Mouse (Mus musculus) R1 (cell line): ENCODE data around the gene Hes3.

Source experiments
- DNase-seq: peaks from one replicate; pipeline ENCODE4 v3.0.0-alpha.2; 2018; ENCODE audit warnings: low read depth, low spot score

Gene Hes3

DNA sequence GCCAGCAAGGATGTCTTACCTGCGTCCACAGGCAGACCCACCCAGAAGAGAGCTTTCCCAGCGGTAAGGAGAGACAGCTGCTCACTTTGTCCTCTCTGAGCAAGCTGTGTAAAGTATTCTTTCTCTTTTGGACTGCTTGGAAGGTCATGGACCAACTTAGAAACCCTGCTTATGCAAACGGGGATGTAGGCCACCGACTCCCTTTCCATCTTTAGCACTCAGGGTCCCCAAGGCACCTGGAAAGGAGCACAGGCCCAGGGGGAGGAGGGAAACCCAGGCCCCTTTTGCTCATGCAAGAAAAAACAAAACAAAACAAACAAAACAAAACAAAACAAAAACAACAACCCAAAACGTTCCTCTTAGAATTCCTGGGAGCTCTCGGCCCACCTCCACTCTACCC lies at the start of gene Hes3:
Gene Hes3 (minus strand): TSS at position 101 of the 400 bp plus-strand sequence.
- DNase-seq = no peak

DNA sequence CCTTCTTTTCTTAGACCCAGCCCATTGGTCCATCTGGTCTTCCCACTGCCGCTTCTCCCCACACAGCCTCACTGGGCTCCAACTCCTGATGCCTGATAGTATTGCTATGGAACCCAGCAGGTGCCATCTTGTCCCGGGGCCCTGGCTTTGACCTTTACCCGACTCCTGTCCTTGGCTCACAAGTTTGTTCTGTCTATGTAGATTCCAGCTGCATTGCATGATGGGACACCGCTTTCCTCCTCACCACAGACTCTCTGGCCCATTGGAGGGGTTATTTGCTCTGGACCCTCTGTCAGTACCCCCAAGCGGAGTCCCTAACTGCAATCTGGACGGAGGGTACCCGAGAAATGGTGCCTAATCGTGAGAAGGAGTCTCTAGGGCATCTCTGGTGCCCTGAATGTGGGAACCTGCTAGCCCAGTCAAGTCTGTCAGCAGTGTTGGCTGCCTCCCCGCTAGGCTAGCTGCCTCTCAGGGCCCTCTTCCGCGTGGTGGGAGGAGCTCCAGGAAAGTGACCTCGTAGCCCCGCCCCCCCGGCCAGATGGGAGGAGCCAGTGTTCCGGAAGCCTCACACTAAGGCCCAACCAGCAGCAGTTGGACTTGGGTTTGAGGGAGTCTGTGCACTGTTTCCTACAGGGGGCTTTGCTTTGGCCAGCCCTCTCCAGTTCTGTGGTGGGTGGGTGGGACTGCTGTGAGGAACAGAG lies 49.3 kb upstream of the Hes3 start:
- peak; percentile 86 for DNase-seq

DNA sequence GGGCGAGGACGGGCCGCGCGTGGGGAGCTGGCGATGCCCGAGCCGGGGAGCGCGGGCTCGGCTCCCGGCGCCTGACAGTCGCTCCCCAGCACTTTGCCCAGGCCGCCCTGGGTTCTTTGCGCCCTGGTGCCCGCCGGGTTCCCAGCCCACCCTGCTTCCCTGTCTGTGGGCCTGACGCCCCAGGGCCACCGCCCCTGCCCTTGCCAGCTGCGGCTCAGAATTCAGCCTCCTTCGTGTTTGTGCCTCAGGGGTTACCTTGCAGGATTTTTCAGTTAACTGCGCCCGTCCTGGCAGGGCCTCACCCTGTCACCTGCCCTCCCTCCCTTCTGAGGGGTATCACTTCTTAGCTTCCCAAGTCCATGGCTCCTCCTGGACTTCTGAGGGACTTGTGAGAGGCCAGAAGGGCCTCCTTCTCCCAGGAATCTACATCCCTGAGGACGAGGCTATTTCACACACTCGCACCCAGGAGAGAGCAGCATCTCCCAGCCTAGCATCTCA lies 47.9 kb upstream of the Hes3 start:
- DNase-seq = no peak

DNA sequence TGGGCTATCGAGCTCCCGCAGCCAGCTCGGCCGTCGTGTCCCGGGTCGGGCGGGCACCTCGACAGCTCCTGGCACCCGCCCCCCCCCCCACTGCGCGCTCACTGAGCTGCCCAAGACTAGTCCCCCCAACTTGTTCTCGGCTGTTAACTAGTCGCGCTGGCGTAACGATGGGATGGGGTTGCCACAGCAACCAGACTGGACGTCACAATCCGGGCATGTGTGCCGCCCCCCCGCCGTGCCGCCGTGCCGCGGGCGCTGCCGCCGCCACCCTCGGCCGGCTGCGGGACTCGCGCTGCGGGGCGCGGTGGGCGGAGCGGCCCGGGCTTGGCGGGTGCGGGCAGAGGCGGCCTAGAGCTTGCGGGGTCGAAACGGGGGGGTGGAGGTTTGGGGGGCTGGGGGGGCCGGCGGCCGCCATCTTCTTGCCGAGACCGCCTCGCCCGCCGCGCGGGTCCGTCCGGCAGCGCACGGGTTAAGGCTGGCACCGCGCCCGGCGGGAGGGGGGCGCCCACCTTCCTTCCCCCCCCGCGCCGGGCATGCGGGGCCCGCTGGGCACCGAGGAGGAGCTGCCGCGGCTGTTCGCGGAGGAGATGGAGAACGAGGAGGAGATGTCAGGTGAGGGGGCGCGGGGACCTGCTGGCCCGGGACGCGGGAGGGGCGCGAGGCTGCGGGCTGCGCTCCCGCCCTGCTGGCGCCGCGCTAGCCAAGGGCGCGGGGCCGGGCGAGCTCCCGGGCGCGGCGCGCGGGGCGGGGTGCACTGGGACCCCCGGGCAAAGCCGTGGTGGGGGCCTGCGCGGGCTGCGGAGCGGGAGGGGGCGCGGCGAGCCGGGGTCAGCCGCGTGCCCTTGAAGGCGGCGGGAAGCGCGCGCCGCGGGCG lies 47.2 kb upstream of the Hes3 start, which contains the start of gene Chd5:
Gene Chd5 (plus strand): TSS at position 233 of the 874 bp plus-strand sequence.
- no peak for DNase-seq

DNA sequence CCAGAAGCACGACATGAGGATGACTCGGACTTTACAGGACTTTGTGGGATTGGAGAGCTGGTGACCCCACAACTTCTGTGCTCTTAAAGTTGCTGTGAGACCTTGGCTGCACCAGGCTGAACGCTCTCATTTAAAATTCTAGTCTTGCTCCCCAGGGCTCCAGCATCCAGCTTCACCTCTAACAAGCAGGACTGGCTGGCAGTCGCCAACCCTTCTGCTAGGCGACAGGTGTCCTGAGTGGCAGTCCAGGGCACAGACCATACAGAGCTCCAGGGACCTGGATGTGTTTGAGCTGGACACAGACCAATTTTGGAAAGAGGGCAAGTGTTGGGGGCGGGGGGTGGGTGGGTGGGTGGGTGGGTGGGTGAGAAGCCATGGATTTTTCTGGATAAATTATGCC lies 46.3 kb upstream of the Hes3 start:
- no peak for DNase-seq

DNA sequence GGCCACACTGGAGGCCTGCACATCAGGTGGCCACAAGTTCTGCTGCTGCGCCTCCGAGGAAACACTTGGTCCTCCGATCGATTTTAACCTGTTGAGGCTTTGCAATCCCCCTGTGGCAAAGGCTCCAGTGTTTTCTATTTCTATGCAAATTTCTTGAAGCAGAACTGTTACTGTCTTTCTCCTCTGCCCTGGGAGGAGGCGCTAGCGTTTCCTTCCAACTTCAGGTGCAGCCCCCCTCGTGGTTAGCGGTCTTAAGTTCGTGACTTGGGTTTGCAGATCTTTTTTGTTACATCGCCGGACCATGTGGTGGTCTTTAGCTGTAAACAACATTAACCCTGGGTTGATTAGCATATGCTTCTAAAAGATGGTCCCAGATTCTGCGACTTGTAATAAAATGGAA lies 42.1 kb upstream of the Hes3 start:
- DNase-seq = peak; percentile 59

DNA sequence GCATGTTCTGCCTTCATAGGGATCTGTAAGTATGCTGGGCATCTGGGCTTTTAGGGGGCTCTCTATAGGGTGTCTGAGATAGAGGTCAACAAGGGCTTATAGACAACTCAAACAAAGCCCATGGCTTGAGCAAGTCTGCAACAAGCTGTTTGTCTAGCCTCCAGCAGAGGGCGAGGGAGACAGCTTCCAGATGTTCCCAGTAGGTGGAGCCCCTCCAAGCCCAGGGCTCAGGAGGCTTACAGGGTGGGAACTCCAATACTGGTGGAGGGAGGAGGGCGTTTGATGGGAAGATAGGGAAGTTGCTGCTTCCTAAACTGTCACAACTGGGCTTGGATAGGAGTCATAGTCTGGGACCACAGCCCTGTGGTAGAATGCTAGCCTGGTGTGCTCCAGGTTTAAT lies 41.5 kb upstream of the Hes3 start:
- DNase-seq = peak; percentile 94

DNA sequence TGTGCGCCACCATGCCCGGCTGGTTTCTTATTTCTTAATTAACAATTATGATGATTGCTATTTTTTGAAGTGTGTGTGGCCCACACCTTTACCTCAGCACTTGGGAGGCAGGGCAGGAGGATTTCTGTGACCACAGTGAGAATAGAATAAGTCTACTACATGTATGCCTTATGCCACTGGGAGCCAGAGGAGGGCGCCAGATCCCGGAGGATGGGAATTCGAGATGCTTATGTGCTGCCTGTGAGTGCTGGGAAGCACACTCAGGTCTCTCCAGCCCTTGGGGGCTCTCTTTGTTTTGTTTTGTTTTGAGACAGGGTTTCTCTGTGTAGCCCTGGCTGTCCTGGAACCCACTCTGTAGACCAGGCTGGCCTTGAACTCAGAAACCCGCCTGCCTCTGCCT lies 37.2 kb upstream of the Hes3 start:
- peak; percentile 86 for DNase-seq

DNA sequence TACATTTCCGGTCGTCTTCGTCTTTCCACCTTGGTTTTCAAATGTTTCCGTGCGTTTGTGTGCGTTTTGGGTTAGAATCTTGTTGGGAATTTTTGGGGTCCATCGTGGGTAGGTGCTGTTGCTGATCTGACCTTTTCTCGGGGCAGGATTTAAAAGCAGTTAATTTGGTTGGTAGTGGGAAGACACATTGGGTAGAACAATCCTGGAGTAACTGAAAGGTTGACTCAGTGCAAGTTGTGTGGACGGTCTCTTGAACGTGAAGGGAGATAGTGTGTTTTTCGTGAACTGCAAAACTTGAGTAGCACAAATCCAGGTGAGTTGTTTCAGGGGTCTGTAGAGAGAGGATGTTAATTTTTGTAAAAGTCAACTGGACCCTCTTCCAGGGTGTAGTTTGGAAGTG lies 35.1 kb upstream of the Hes3 start:
- DNase-seq = no peak

DNA sequence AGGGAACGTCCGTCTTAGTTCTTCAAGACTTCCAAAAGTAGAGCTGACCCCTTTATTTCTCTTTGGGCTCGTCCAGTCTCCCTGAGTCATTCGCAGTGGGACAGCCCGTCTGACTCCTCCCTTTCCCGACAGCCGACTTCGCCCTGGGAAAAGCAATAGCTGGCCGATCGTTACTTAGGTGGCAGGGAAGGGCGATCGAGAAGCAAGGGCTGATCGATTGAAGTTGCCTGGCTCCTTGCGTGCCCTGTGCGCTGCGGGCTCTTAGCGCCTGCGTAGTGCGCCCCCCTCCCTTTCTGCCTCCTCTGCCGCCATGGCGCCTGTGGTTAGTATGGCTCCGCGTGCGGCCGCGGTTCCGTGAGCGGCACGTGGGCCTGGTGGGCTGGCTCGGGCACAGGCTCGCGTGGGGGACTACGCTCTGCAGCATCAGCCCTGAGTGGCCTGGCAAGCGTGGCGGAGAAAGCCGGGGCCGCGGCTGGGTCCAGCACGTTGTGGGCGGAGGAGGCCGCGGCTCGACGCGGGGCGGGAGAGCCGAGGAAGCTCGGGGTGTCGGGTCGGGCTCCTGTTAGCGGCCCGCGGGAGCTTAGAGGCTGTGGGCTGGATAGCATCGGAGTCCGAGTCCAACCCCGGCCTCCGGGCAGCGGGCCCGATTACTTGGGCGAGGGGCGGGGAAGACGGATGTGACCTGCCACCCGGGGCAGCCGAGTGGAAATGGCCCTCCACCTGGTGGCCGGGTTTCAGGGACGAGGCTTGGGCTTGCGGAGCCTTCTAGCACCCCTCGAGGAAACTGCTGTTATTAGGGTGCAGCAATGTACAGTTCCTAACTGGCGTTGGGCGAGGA lies 34.3 kb upstream of the Hes3 start, which contains the start of gene Rpl22:
Gene Rpl22 (plus strand): TSS at position 169 of the 838 bp plus-strand sequence.
- DNase-seq = peak; percentile 99

DNA sequence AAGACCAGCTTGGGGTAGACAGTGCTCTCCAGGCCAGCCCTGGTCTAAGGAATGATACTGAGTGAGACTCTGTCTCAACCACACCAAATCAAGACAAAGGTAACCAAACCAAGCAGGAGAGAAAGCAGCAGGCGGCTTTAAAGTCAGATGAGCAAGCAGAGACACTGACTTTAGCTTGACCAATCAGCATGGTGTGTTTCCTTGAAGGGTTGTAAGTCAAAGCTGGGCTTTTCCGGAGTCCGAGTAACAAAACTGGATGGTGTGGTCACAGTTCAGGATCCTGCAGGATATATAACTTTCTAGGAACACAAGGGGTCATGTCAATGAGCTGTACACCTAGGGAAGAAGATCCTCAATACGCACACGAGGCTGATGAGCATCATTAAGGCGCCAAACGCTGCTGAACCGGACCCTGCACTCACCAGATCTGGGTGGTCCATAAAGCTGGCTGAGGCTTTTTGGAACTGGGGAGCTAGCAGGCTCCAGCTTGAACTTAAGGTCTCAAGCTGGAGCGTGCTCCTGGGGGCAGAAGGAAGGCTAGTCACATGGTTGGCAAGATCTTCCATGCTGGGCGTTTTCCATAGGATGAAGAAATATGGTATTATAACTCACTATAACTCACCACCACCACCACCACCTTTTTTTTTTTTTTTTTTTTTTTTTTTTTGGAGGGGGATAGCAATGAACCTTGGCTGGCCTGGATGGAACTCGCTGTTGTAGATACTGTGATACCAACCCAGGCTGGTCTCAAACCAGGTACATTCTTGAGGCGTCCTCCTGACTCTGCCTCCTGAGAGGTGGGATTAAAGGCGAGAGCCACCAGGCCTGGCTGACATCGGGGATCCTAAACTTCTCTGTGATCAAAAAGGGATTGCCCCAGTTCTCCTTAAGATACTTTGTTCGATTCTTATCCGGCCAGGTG lies 33.4 kb upstream of the Hes3 start:
- peak; percentile 64 for DNase-seq

DNA sequence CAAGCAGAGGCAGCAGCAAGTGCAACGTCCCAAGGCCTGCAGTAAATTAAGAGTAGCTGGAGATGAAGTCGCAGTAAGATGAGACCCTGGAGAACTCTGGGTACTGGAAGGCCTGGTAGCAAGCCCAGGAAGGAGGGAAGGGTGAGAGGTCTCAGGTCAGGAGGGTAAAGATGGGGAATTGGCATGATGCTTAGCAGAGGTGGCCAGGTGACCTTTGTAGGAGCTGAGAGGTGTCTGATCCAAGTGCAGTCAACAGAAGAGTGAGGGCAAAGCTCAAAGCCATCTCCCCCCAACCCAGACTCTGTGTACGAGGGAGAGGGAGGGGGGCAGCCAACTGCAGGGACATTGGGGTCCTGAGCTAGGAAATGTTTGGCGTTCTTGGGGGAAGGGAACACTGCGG lies 30.0 kb upstream of the Hes3 start:
- DNase-seq = no peak

DNA sequence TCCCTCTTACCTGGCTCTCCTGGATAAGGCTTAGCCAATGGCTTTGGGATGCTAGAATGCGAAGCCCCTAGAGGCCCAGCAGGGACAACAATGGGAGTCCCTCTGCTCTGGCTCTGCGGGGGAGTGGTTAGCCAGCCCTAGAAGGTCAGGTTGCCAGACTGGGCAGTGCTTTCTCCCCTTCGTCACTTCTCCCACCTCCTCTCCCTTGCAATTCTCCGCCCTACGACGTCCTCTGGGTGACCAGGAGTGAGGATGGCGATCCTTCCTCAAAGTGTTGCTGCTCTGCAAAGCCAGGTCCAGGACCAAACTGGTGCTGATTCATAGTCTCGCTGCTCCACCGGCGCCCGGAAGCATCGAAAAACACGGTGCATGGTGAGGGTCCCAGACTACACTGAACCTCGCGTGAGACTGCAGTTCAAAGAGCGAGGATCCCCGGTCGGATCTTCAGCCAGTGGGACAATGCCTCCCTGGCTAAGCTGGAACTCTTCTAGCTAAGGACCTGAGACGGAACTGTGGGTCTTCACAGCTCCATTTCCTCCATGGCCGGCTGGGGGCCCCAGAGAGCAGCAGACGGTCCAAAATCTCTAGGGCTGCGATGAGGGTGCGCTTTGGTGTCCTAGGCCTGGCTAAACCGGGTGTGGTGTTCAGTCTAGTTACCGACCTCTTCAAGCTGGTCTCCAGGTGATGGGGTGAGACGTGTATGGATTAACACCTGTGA lies 27.2 kb upstream of the Hes3 start, which contains the start of gene Rnf207:
Gene Rnf207 (minus strand): TSS at position 477 of the 718 bp plus-strand sequence.
- peak; percentile 82 for DNase-seq

DNA sequence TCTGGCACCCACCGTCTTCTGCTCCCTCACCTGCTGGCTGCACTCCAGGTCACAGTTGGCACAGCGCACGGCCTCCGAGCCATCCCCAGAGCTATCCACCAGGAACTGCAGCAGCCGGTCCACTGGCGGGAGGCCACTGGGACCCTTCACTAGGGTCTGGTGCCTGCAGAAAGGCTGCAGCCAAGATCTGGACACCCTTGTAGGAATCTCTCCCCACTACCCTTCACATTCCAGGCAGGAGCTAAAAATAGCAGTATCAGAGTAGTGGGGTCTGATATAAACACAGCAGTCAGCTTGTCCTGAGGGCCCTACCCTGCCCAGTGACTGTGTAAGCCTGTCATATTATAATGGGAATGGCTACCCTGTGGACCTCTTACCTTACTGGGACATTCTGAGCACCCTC lies 26.2 kb upstream of the Hes3 start:
- no peak for DNase-seq

DNA sequence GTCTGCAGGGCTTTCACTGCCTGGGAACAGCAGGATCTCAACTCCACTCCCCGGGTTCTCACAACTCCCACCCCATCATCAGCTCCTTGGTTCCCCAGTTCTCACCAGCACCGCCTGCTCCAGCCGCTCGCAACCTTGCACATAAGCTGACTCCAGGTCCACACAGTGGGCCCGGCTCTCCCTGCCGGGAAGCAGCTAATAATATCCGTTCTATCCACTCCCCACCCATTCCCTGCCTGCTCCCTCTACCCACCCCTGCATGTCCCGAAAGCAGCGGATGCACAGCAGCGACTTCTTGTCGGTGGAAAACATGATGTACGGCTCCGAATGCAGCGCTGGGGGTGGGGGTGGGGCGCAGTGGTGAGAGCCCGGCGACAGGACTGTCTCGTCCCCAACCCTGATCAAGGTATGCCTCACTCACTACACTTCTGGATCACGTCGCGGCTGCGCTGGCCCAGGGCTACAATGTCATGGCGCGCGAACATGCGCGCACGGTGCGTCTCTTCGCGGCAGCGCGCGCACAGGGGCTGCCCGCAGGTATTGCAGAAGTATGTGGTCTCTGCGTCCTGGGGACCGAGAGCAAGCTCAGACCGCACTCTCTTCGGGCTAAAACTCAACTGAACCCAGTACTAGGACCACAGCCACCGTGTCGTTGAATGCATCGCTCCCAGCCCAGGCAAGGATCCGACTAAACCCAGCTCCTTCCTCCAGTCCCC lies 24.2 kb upstream of the Hes3 start:
- peak; percentile 59 for DNase-seq

DNA sequence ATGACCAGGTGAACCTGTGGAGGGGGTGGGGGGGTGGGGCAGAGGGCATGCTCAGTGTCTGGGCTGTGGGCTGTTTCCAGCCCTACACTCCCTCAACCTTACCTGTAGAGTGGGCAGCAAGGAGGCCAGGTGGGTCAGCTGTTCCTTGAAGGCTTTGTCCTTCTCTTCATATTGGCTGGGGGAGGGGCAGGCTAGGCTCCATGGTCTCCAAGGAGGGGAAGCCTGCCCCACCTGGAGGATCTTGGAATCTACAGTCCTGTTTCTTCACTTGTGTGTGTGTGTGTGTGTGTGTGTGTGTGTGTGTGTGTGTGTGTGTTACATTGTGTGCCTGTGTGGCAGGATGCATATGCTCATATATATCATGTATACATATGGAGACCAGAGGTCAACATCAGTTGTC lies 22.5 kb upstream of the Hes3 start:
- DNase-seq = peak; percentile 79

DNA sequence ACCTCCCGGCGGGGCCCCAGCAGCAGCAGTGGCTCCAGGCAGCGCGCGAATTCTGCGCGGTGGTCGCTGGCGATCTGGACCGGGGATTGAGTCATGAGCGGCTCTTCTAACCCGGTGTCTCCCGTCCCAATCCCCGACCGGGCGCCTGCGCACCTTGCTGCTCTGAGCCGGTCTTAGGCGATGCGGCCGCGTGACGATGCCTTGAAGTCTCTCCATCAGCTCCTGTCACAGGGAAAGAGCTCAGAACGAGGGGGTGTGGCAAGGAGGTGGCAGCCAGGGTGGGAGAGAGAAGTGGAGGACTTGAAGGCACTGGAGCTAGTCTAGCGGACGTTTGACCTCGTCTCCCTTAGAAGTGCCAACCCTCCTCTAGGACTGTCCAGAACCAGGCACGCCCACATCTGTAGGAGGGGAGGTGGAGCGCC lies 21.8 kb upstream of the Hes3 start:
- DNase-seq = peak; percentile 54

DNA sequence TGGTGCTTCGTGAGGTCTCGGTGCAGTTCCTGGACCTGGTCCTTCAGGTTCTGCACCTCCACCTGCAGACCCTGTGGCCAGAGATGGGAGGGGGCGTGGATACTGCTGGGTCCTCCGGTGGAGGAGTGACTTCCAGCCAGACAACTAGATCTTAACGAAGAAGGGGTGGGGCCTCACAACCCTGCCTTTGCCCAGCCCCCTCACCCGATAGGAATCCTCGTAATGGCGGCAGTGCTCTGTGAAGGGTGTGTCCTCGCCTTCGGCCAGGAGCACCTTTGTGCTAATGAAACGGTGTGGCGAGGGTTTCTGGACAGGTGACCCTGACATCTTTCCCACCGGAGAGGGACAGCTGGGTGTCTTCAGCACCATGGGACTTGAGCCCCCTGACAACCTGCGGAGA lies 20.7 kb upstream of the Hes3 start:
- peak; percentile 86 for DNase-seq

DNA sequence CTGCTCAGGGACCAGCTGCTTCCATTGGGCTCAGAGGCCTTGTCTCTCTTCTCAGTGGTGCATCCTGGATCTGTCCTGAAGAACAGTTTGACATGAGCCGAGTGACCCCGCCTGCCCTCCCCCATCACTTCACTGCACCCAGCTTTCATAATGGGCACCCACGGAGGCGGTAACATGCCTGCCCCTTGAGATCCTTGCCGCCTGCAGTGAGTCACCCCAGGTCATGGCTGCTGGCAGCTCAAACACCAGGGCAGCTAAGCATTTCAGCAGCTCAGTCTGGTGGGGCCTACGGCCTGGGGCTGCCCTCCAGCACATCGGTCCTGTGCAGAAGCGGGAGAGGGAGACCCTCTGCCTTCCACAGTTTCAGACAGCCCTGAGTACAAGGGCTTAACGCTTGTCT lies 16.1 kb upstream of the Hes3 start:
- DNase-seq = no peak
